Mouse (Mus musculus) liver, postnatal 0 days (tissue): ENCODE measurements around the gene Smad1. TPM values are rescaled to one million over a fixed set of nuclear protein-coding genes. Genes with fewer than 3 reads are reported as not detected.

Experiments used
- ATAC-seq: fragments of 200-750 bp; cut with Nextera tagmentation; 2 replicates; pipeline ENCODE4 v1.8.0; 2017; ENCODE audit warnings: mild to moderate bottlenecking, moderate library complexity
- DNase-seq: peaks from one replicate; pipeline ENCODE4 v3.0.0-alpha.2; 2016
- H3K27ac ChIP-seq: fragments of 300-500 bp; sonication (generic); 2 replicates; pipeline ENCODE4 v1.5.1; 2014; ENCODE audit warnings: antibody characterized with exemption, moderate library complexity, mild to moderate bottlenecking, low read depth
- H3K27me3 ChIP-seq: fragments of 300-500 bp; sonication (generic); 2 replicates; pipeline ENCODE4 v1.6.1; 2014; ENCODE audit warnings: low read length, control low read depth, mixed read lengths; ENCODE audit not compliant: insufficient read depth
- H3K36me3 ChIP-seq: fragments of 300-500 bp; sonication (generic); replicated peaks from 2 replicates; pipeline ENCODE4 v1.6.1; 2014; ENCODE audit warnings: mild to moderate bottlenecking, control low read depth, low read length, moderate library complexity, mixed read lengths; ENCODE audit not compliant: insufficient read depth
- H3K4me1 ChIP-seq: fragments of 300-500 bp; sonication (generic); 2 replicates; pipeline ENCODE4 v1.6.1; 2014; ENCODE audit warnings: antibody characterized with exemption, mild to moderate bottlenecking, control low read depth; ENCODE audit not compliant: insufficient read depth
- H3K4me2 ChIP-seq: fragments of 300-500 bp; sonication (generic); 2 replicates; pipeline ENCODE4 v1.6.1; 2014; ENCODE audit warnings: low read depth, mild to moderate bottlenecking, low read length, moderate library complexity, mixed read lengths
- H3K4me3 ChIP-seq: fragments of 300-500 bp; sonication (generic); 2 replicates; pipeline ENCODE4 v1.5.1; 2014; ENCODE audit warnings: low read depth, low read length
- H3K9ac ChIP-seq: fragments of 300-500 bp; sonication (generic); replicated peaks from 2 replicates; pipeline ENCODE4 v1.6.1; 2014; ENCODE audit warnings: mild to moderate bottlenecking, moderate library complexity
- H3K9me3 ChIP-seq: fragments of 300-500 bp; sonication (generic); 2 replicates; pipeline ENCODE4 v1.6.1; 2016; ENCODE audit warnings: mild to moderate bottlenecking, control low read depth, low read length, mixed read lengths
- CTCF ChIP-seq: sonication (generic); IDR thresholded peaks from 2 replicates; pipeline ENCODE4 v1.5.1; 2016; ENCODE audit warnings: antibody characterized with exemption, low read depth
- EP300 ChIP-seq: IDR thresholded peaks from 2 replicates; pipeline ENCODE4 v1.6.1; 2016; ENCODE audit warnings: antibody characterized with exemption, low read depth, mild to moderate bottlenecking
- WGBS: fragments of 180-500 bp; shearing (Covaris S2); extraction: QIAGEN DNeasy Blood & Tissue Kit; methylation state at CpG from one replicate; pipeline ENCODE4 v1.1.7; 2014; ENCODE audit not compliant: insufficient replicate concordance; 5-methylcytosine and 5-hydroxymethylcytosine counted together
- polyA plus RNA-seq: library from polyadenylated mRNA; unstranded; fragments of >200 nt; fragmentation: Nextera tagmentation; extraction: Ambion mirVana; gene quantifications from 2 replicates; pipeline ENCODE4 v1.2.1, GENCODE M21; 2015

The Smad1 gene
- polyA plus RNA-seq, 1 experiment from 2014 or later: 8.0 TPM

DNA sequence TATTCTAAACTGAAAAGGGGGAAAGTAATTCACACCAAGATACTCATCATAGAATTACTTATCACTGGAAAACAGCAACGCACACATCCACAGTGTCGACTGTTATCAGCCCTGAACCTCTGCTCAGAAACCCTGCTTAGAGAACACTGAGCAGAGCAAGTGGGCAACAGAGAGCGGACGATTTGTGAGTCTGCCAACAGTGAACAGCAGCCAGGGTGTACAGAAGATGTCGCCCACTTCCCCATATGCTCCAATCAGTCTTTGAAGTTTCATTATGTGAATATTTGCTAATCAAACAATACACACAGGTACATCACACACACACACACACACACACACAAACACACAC lies 23.6 kb downstream of the Smad1 start:
- peak overlapping the region; percentile 61 for H3K4me2 ChIP-seq
- peak; percentile 66 for ATAC-seq
- TF ChIP-seq EP300 (peak; percentile 82), CTCF (no peak)

DNA sequence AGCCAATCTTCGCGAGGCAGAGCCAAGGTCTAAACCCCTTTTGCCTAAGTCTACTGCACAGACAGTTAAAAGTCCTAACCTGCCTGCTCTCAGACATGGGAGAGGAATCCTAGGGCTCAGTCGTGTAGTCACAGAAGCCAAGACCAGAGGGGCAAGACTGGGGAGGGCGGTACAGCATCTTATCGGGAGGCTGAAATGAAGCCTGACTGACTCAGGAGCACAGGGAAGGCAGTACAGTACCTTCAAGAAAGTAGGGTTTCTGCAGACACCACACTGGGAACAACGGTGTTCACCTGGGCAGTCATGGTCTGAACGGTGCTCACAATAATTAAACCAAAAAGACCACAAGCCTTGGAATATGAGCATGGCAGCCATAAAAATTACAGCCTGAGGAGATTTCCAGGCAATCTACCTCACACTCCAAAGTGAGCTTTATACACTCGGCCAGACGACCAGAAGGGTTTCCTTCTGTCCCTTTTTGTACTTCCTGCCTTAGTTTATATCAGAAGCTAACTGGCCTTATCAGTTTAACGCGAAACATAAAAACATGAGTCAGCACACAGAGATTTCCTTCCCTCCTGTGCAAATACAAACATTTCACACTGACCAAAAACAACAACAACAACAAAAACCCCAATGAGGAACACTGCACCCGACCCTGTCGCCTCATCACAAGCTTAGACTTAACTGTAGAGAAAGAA lies 24.1 kb downstream of the Smad1 start:
- H3K9me3 ChIP-seq: no peaks in the 10 kb centered on the region
- DNase-seq (no peak), ATAC-seq (peak; percentile 16; the same call in 1 of the 2 replicates)
- TF ChIP-seq CTCF: no peak
- no peak for TF ChIP-seq EP300
- peak overlapping the region; percentile 76 for H3K27ac ChIP-seq
- H3K36me3 ChIP-seq: peaks cover 10% of the 10 kb centered on the region; the same call in 1 of the 2 replicates
- peak overlapping the region; percentile 61 for H3K4me2 ChIP-seq
- H3K4me3 ChIP-seq: peak overlapping the region; percentile 22
- 21% methylated on average over 13 of the region's 13 CpGs for WGBS
- H3K27me3 ChIP-seq: no peaks in the 10 kb centered on the region
- H3K9ac ChIP-seq: peak overlapping the region; percentile 22
- H3K4me1 ChIP-seq: peaks cover 38% of the 10 kb centered on the region

More for the DNA sequence above, 23.6 kb downstream of the Smad1 start:
- Histone ChIP-seq H3K36me3 (peaks cover 8% of the 10 kb centered on the region; the same call in 1 of the 2 replicates), H3K9me3 (no peaks in the 10 kb centered on the region), H3K4me1 (peaks cover 38% of the 10 kb centered on the region), H3K27me3 (no peaks in the 10 kb centered on the region), H3K27ac (peak overlapping the region; percentile 76; the same call in 1 of the 2 replicates), H3K4me3 (no peak overlapping the region; the same call in 1 of the 2 replicates), H3K9ac (no peak overlapping the region)
- WGBS: 6% methylated on average over 5 of the region's 5 CpGs
- no peak for DNase-seq

DNA sequence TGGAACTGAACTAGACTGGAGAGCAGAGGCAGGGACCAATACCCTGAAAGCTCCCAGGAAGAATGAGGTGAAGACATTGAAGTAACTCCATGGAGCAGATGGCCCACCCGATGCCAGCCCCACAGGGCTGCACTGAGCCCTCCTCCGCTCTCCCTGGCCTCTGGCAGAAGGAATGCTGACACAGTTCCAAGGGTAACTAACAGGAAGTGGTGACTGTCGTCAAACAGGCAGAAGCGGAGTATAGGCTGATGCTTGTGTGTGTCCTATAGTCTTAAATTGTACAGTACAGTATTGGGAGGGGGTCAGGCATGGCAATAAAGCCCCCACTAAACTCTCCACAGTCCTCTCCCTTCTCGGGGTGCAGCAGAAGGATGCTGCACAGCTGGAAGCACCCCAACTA lies 24.9 kb downstream of the Smad1 start:
- no peak for DNase-seq
- ATAC-seq: peak; percentile 42; the same call in 1 of the 2 replicates

DNA sequence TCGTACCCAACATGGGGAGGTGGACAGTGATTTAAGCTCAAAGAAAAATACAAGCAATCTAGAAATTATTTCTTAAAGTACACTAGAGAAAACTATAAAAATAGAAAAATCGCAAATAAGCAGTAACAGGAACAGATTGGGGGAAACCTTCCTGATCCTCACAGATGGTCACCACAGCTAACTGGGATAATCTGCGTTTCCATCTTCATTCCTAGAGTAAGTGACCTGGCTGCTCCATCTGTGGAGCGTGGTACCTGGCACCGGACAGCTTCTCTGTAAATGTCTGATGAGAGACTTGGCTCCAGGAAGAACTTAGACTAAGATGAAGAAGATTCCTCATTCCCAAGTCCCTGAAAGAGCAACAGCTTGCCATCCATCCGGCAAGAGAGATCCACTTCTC lies 25.8 kb downstream of the Smad1 start:
- Histone ChIP-seq H3K27ac (no peak overlapping the region; the same call in 1 of the 2 replicates), H3K4me2 (no peak overlapping the region), H3K9me3 (no peaks in the 10 kb centered on the region), H3K9ac (no peak overlapping the region), H3K4me3 (no peak overlapping the region), H3K36me3 (peaks cover 12% of the 10 kb centered on the region; the same call in 1 of the 2 replicates), H3K4me1 (peaks cover 44% of the 10 kb centered on the region), H3K27me3 (no peaks in the 10 kb centered on the region)
- DNase-seq: no peak
- 76% methylated on average over 6 of the region's 6 CpGs for WGBS
- no peak for TF ChIP-seq EP300
- no peak for TF ChIP-seq CTCF
- no peak for ATAC-seq

More for the DNA sequence above, 24.9 kb downstream of the Smad1 start:
- 33% methylated on average over 5 of the region's 5 CpGs for WGBS
- H3K27ac ChIP-seq: peak overlapping the region; percentile 76
- TF ChIP-seq EP300 (no peak), CTCF (no peak)
- no peaks in the 10 kb centered on the region for H3K9me3 ChIP-seq
- H3K4me3 ChIP-seq: peak overlapping the region; percentile 22; the same call in 1 of the 2 replicates
- no peaks in the 10 kb centered on the region for H3K27me3 ChIP-seq
- peaks cover 12% of the 10 kb centered on the region; the same call in 1 of the 2 replicates for H3K36me3 ChIP-seq
- H3K9ac ChIP-seq: no peak overlapping the region
- peak overlapping the region; percentile 61 for H3K4me2 ChIP-seq
- H3K4me1 ChIP-seq: peaks cover 37% of the 10 kb centered on the region

DNA sequence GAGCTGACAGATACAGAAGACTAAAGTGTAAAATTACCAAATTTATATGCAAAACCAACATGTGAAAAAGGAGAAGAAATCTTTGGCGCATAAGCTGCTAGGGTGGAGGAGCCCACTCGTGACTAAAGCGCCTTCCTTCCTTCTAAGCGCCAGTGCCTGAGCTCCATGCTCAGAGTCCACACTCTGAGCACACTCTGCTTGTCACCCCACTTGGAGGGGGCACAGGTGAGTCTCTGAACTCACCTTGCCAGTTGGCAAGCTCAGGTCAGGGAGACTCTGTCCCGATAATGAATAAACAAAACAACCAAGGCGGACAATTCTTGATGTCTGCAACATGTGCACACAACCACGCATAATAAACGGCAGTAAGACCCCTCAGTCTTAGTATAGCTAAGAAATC lies 26.4 kb downstream of the Smad1 start:
- no peaks in the 10 kb centered on the region for H3K27me3 ChIP-seq
- peak overlapping the region; percentile 26; the same call in 1 of the 2 replicates for H3K27ac ChIP-seq
- H3K4me2 ChIP-seq: peak overlapping the region; percentile 56
- H3K9me3 ChIP-seq: no peaks in the 10 kb centered on the region
- H3K9ac ChIP-seq: no peak overlapping the region
- no peak for DNase-seq
- TF ChIP-seq EP300 (no peak), CTCF (no peak)
- ATAC-seq: no peak
- peaks cover 46% of the 10 kb centered on the region for H3K4me1 ChIP-seq
- peaks cover 12% of the 10 kb centered on the region; the same call in 1 of the 2 replicates for H3K36me3 ChIP-seq
- H3K4me3 ChIP-seq: no peak overlapping the region
- WGBS: 60% methylated on average over 8 of the region's 8 CpGs

DNA sequence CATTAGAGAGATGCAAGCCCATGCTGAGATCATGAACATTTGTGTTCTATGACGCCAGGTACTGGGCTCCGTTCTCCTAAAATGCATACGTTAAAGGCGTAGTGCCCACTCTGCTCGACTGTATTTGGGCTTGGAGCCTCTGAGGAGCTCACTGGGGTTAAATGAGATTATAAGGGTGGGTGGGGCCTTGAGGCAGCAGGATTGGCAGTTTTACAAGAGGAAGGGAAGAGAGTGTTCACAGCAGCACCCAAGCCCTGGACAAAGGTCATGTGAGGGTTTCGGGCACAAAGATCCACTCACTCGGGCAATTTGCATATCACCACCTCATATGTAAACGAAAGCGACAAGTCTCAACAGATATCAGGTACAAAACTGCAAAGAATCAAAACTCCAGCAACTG lies 26.8 kb downstream of the Smad1 start:
- no peak for TF ChIP-seq CTCF
- TF ChIP-seq EP300: no peak
- Histone ChIP-seq H3K27me3 (no peaks in the 10 kb centered on the region), H3K4me3 (no peak overlapping the region), H3K9me3 (no peaks in the 10 kb centered on the region), H3K36me3 (peaks cover 12% of the 10 kb centered on the region; the same call in 1 of the 2 replicates), H3K4me1 (peaks cover 51% of the 10 kb centered on the region), H3K4me2 (peak overlapping the region; percentile 56), H3K9ac (no peak overlapping the region), H3K27ac (peak overlapping the region; percentile 26; the same call in 1 of the 2 replicates)
- ATAC-seq: peak; percentile 48
- DNase-seq: peak; percentile 34
- WGBS: 41% methylated on average over 9 of the region's 9 CpGs
